Mouse (Mus musculus) cortical plate, adult 2 months (tissue): ENCODE measurements around the gene Sumo3. TPM values are rescaled to one million over a fixed set of nuclear protein-coding genes. Genes with fewer than 3 reads are reported as not detected.
A peak's percentile ranks its signal among the peaks of the same experiment; 100 is the strongest.

ENCODE experiments used
- H3K27ac ChIP-seq: fragments of 200-500 bp; 2 replicates; pipeline ENCODE4 v1.5.1; 2012; ENCODE audit warnings: low read length, control low read depth, inconsistent platforms; ENCODE audit not compliant: insufficient read depth
- H3K4me1 ChIP-seq: fragments of 200-500 bp; 2 replicates; pipeline ENCODE4 v1.6.1; 2011; ENCODE audit warnings: low read length; ENCODE audit not compliant: control insufficient read depth, insufficient read depth
- H3K4me3 ChIP-seq: fragments of 200-500 bp; 2 replicates; pipeline ENCODE4 v1.5.1; 2011; ENCODE audit warnings: mild to moderate bottlenecking, low read length, control low read depth; ENCODE audit not compliant: insufficient read depth
- CTCF ChIP-seq: fragments of 200-500 bp; IDR thresholded peaks from 2 replicates; pipeline ENCODE4 v1.5.1; 2011; ENCODE audit warnings: mild to moderate bottlenecking, control low read depth, low read length; ENCODE audit not compliant: insufficient read depth; ENCODE audit errors: extremely low read depth
- POLR2A ChIP-seq: fragments of 200-500 bp; IDR thresholded peaks from 2 replicates; pipeline ENCODE4 v1.6.1; 2011; ENCODE audit warnings: mild to moderate bottlenecking, low read length, control low read depth; ENCODE audit not compliant: insufficient read depth; ENCODE audit errors: extremely low read depth
- polyA plus RNA-seq: library from polyadenylated mRNA; depleted of rRNA; stranded (reverse); fragments of >200 nt; gene quantifications from 2 replicates; pipeline ENCODE4 v1.2.3, GENCODE M21; 2012

The Sumo3 gene
- polyA plus RNA-seq, 1 experiment = 270 TPM

GRCm38 (mm10) chr10:77572225-77572624 lies 33.7 kb upstream of the Sumo3 start:
- TF ChIP-seq POLR2A (no peak), CTCF (no peak)
- no peak overlapping the region for H3K27ac ChIP-seq
- H3K4me1 ChIP-seq = no peaks in the 10 kb centered on the region
- no peak overlapping the region for H3K4me3 ChIP-seq

GRCm38 (mm10) chr10:77573162-77573561 lies 32.7 kb upstream of the Sumo3 start:
- Histone ChIP-seq H3K27ac (no peak overlapping the region), H3K4me1 (no peaks in the 10 kb centered on the region), H3K4me3 (no peak overlapping the region)
- TF ChIP-seq CTCF (no peak), POLR2A (no peak)

GRCm38 (mm10) chr10:77580027-77580920 lies 25.6 kb upstream of the Sumo3 start:
- H3K4me3 ChIP-seq = no peak overlapping the region
- 0 out of 2 replicates have a peak, but pooled peaks cover 5% of the 10 kb centered on the region for H3K4me1 ChIP-seq
- TF ChIP-seq CTCF (no peak), POLR2A (no peak)
- H3K27ac ChIP-seq = no peak overlapping the region

- TF ChIP-seq CTCF = no peak
- no peak for TF ChIP-seq POLR2A
- H3K4me1 ChIP-seq = peaks cover 5% of the 10 kb centered on the region; the same call in 1 of the 2 replicates
- 0 out of 2 replicates have a peak overlapping the region, but pooled peaks have one; percentile 22 for H3K27ac ChIP-seq
- peak overlapping the region; percentile 75 for H3K4me3 ChIP-seq
These were observed 24.9 kb upstream of the Sumo3 start for GRCm38 (mm10) chr10:77581023-77581407.

GRCm38 (mm10) chr10:77581408-77582284 lies 24.3 kb upstream of the Sumo3 start, which contains the start of gene Pttg1ip:
TSS of gene Pttg1ip (plus strand) at chr10:77581720.
- no peak for TF ChIP-seq CTCF
- peak; percentile 96 for TF ChIP-seq POLR2A
- H3K4me3 ChIP-seq = peak within 1 kb of the TSS; percentile 75
- peaks cover 5% of the 10 kb centered on the region; the same call in 1 of the 2 replicates for H3K4me1 ChIP-seq
- H3K27ac ChIP-seq = peak within 1 kb of the TSS; percentile 88

- H3K27ac ChIP-seq = peak overlapping the region; percentile 88; the same call in 1 of the 2 replicates
- peaks cover 5% of the 10 kb centered on the region; the same call in 1 of the 2 replicates for H3K4me1 ChIP-seq
- peak overlapping the region; percentile 75 for H3K4me3 ChIP-seq
- TF ChIP-seq CTCF = no peak
- TF ChIP-seq POLR2A = no peak
These were observed 23.6 kb upstream of the Sumo3 start for GRCm38 (mm10) chr10:77582285-77582618.

GRCm38 (mm10) chr10:77583795-77584422 lies 22.0 kb upstream of the Sumo3 start:
- Histone ChIP-seq H3K4me1 (peaks cover 12% of the 10 kb centered on the region), H3K4me3 (peak overlapping the region; percentile 17), H3K27ac (no peak overlapping the region)
- TF ChIP-seq POLR2A = no peak
- no peak for TF ChIP-seq CTCF

- TF ChIP-seq POLR2A (no peak), CTCF (no peak)
- no peak overlapping the region for H3K27ac ChIP-seq
These were observed 19.3 kb upstream of the Sumo3 start for GRCm38 (mm10) chr10:77586637-77587036.

More at GRCm38 (mm10) chr10:77586637-77587036, 19.3 kb upstream of the Sumo3 start:
- H3K4me1 ChIP-seq = peaks cover 20% of the 10 kb centered on the region
- H3K4me3 ChIP-seq = no peak overlapping the region
